Mouse (Mus musculus) testis, adult 2 months (tissue): ENCODE results near the gene Acsl6. TPM values are rescaled to one million over a fixed set of nuclear protein-coding genes. Genes with fewer than 3 reads are reported as not detected.
"Not testable (repeated sequence)": the region's sequence is repeated elsewhere in the genome, so short reads cannot be mapped to it uniquely, and the experiment has no call there.

Source experiments
- H3K27ac ChIP-seq: fragments of 200-500 bp; 2 replicates; pipeline ENCODE4 v1.5.1; 2012; ENCODE audit warnings: low read depth, low read length; ENCODE audit not compliant: control insufficient read depth, insufficient read depth
- H3K27me3 ChIP-seq: fragments of 200-500 bp; 2 replicates; pipeline ENCODE4 v1.6.1; 2012; ENCODE audit warnings: mild to moderate bottlenecking, low read length, moderate library complexity; ENCODE audit not compliant: control insufficient read depth, insufficient read depth
- H3K36me3 ChIP-seq: fragments of 200-500 bp; 2 replicates; pipeline ENCODE4 v1.6.1; 2012; ENCODE audit warnings: mild to moderate bottlenecking, low read length; ENCODE audit not compliant: control insufficient read depth, insufficient read depth
- H3K4me1 ChIP-seq: fragments of 200-500 bp; 2 replicates; pipeline ENCODE4 v1.6.1; 2012; ENCODE audit warnings: low read length; ENCODE audit not compliant: control insufficient read depth, insufficient read depth
- H3K4me3 ChIP-seq: fragments of 200-500 bp; 2 replicates; pipeline ENCODE4 v1.5.1; 2012; ENCODE audit warnings: low read depth, mild to moderate bottlenecking, low read length, moderate library complexity, mixed read lengths; ENCODE audit not compliant: control insufficient read depth
- CTCF ChIP-seq: fragments of 200-500 bp; IDR thresholded peaks from 2 replicates; pipeline ENCODE4 v1.5.1; 2012; ENCODE audit warnings: low read depth, mild to moderate bottlenecking, inconsistent platforms, low read length, moderate library complexity; ENCODE audit not compliant: control insufficient read depth, insufficient read depth, insufficient replicate concordance
- POLR2A ChIP-seq: fragments of 200-500 bp; IDR thresholded peaks from 2 replicates; pipeline ENCODE4 v1.6.1; 2012; ENCODE audit warnings: low read depth, mild to moderate bottlenecking, inconsistent platforms, low read length, moderate library complexity; ENCODE audit not compliant: control insufficient read depth
- polyA plus RNA-seq: library from polyadenylated mRNA; depleted of rRNA; stranded (reverse); fragments of >200 nt; gene quantifications from 2 replicates; pipeline ENCODE4 v1.2.3, GENCODE M21; 2012

Gene Acsl6
- polyA plus RNA-seq, 1 experiment: 84.2 TPM

DNA sequence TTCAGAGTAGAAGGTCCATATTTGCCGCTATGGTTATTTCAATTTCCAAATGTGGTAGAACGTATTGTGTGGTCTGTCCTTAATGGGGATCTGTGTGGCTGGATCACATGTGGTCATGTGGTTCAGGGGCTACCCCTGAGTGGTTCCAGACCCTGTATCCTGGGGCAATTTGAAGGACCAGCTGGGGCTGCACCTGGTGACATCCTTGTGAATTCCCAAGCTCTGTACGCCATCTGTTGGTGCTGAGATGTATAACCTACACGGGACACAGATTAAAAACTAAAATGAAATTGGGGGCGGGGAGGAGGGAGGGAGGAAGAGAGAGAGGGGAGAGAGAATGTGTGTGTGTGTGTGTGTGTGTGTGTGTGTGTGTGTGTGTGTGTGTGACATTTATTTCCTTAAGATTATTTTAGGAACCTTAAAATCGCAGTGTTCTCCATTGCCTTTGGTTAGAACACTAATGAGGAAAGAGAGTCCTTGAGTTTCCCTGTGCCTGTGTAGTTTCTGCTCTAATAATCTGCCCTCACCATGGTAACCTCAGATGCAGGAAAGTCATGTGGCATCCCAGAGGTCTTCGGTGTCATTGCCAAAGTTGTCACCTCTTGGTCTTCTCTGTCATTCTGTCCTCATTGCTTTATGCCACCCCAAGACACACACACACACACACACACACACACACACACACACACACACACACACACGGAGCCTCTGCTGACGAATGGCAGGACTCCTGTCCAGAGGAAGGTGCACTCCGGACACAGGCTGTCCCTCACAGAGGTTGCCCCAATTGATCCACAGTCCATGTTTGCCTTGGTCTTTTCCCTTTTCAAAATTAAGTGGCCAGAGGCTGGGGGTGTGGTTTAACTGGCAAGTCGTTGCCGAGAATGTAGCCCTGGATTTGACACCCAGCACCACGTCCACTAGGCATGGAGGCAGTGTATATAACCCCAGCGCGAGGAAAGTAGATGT, 51.3 kb downstream of the Acsl6 start:
- no peak overlapping the region for H3K4me3 ChIP-seq
- TF ChIP-seq POLR2A: no peak
- peak; percentile 36; the same call in 1 of the 2 replicates for TF ChIP-seq CTCF
- no peak overlapping the region for H3K27ac ChIP-seq
- no peaks in the 10 kb centered on the region for H3K4me1 ChIP-seq
- H3K27me3 ChIP-seq: no peaks in the 10 kb centered on the region
- H3K36me3 ChIP-seq: no peaks in the 10 kb centered on the region; the same call in 1 of the 2 replicates

- no peaks in the 10 kb centered on the region; the same call in 1 of the 2 replicates for H3K36me3 ChIP-seq
- no peak overlapping the region for H3K4me3 ChIP-seq
- H3K27me3 ChIP-seq: no peaks in the 10 kb centered on the region
- no peak for TF ChIP-seq POLR2A
- TF ChIP-seq CTCF: no peak
- no peak overlapping the region for H3K27ac ChIP-seq
- H3K4me1 ChIP-seq: no peaks in the 10 kb centered on the region
Measured at GRCm38 (mm10) chr11:54355564-54355955, 52.0 kb downstream of the Acsl6 start.

DNA sequence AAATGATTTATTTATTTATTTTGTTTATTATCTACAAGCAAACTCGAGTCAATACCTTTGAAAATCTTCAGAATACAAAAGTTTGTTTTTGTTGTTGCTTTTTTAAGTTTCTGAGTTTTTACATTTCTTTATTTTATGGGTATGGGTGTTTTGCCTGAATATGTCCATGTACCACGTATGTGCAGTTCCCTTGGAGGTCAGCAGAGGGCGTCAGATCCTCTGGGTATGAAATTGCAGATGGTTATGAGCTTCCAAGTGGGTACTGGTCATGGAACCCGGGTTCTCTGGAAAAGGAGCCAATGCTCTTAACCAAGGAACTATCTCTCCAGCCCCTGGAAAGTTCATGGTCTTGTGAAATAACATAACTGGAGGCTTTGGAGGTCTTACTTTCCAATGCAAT, 53.1 kb downstream of the Acsl6 start:
- H3K36me3 ChIP-seq: no peaks in the 10 kb centered on the region; the same call in 1 of the 2 replicates
- no peak overlapping the region for H3K4me3 ChIP-seq
- no peak overlapping the region for H3K27ac ChIP-seq
- no peaks in the 10 kb centered on the region for H3K27me3 ChIP-seq
- H3K4me1 ChIP-seq: no peaks in the 10 kb centered on the region
- TF ChIP-seq POLR2A (no peak), CTCF (peak; percentile 36; the same call in 1 of the 2 replicates)

- H3K27me3 ChIP-seq: no peaks in the 10 kb centered on the region
- no peak overlapping the region for H3K27ac ChIP-seq
- H3K4me3 ChIP-seq: no peak overlapping the region
- H3K36me3 ChIP-seq: no peaks in the 10 kb centered on the region
- no peaks in the 10 kb centered on the region for H3K4me1 ChIP-seq
- no peak for TF ChIP-seq CTCF
- no peak for TF ChIP-seq POLR2A
Measured at GRCm38 (mm10) chr11:54372553-54372952, 69.0 kb downstream of the Acsl6 start.

- H3K4me3 ChIP-seq: no peak overlapping the region
- no peaks in the 10 kb centered on the region for H3K27me3 ChIP-seq
- no peaks in the 10 kb centered on the region for H3K4me1 ChIP-seq
- H3K36me3 ChIP-seq: no peaks in the 10 kb centered on the region
- no peak for TF ChIP-seq CTCF
- no peak overlapping the region for H3K27ac ChIP-seq
Measured at GRCm38 (mm10) chr11:54390386-54390785, 86.8 kb downstream of the Acsl6 start.

DNA sequence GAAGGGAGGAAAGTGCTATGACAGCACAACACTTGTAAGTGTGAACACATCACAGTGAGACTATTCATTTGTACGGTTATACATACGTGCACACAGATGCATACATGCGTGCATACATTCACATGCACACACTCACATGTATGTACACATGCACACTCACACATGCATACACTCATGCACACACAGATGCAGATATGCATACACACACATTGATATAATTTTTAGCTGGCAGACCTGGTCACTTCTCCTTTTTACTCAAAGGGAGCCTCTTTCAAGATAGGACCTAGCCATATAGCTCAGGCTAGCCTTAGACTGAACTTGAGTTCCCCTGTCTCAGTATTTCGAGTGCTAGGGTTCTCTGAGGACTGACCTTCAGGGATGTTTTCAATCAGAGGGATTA, 87.7 kb downstream of the Acsl6 start:
- H3K4me3 ChIP-seq: no peak overlapping the region
- H3K36me3 ChIP-seq: no peaks in the 10 kb centered on the region
- no peak overlapping the region for H3K27ac ChIP-seq
- no peaks in the 10 kb centered on the region for H3K27me3 ChIP-seq
- TF ChIP-seq CTCF: no peak
- TF ChIP-seq POLR2A: no peak
- no peaks in the 10 kb centered on the region for H3K4me1 ChIP-seq

DNA sequence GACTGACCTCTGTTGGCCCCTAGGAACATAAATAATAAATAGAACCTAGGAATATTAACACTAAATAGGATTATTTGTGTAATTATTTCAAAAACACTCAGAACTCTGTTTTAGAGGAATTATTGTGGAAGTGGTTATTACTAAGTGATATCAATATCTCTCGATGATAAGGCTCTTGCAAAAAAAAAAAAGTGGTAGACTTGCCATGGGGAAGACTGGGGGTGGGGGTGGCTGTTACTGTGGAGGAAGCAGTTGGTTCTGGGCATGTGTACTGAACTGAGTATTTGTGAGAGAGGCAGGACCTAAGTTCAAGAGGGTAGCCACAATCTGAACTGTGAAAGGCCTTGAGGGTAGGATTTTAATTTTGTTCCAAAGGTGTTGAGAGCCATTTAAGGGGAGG, 93.1 kb downstream of the Acsl6 start:
- TF ChIP-seq CTCF (no peak), POLR2A (no peak)
- H3K4me1 ChIP-seq: no peaks in the 10 kb centered on the region
- no peaks in the 10 kb centered on the region for H3K27me3 ChIP-seq

GRCm38 (mm10) chr11:54398058-54398457, 94.5 kb downstream of the Acsl6 start:
- Histone ChIP-seq H3K27me3 (no peaks in the 10 kb centered on the region), H3K27ac (no peak overlapping the region), H3K4me1 (no peaks in the 10 kb centered on the region)

More for the DNA sequence above, 93.1 kb downstream of the Acsl6 start:
- H3K36me3 ChIP-seq: no peaks in the 10 kb centered on the region
- no peak overlapping the region for H3K4me3 ChIP-seq
- no peak overlapping the region for H3K27ac ChIP-seq

DNA sequence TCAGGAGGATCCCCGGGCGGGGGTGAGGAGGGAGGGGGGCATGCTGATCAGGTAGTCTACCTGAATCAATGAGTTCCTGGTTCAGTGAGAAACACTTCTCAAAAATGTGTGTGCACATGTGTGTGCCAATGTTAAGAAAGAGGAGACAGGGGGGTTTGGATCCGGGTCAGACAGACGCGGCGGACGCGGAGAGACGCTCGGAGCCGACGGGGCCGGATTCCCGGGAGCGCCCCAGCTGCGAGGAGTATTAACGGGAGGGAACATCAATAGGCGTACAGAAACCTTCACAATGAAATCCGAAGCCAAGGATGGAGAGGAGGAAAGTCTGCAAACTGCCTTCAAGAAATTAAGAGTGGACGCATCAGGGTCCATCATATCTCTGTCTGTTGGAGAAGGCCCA, 97.2 kb downstream of the Acsl6 start:
- H3K4me1 ChIP-seq, H3K27ac ChIP-seq, H3K27me3 ChIP-seq, H3K36me3 ChIP-seq, H3K4me3 ChIP-seq: not testable (repeated sequence)

More at GRCm38 (mm10) chr11:54398058-54398457, 94.5 kb downstream of the Acsl6 start:
- TF ChIP-seq CTCF (no peak), POLR2A (no peak)
- no peak overlapping the region for H3K4me3 ChIP-seq
- H3K36me3 ChIP-seq: no peaks in the 10 kb centered on the region
